ENCODE assay signal across 10 mouse cellular contexts in the genomic region with DNA sequence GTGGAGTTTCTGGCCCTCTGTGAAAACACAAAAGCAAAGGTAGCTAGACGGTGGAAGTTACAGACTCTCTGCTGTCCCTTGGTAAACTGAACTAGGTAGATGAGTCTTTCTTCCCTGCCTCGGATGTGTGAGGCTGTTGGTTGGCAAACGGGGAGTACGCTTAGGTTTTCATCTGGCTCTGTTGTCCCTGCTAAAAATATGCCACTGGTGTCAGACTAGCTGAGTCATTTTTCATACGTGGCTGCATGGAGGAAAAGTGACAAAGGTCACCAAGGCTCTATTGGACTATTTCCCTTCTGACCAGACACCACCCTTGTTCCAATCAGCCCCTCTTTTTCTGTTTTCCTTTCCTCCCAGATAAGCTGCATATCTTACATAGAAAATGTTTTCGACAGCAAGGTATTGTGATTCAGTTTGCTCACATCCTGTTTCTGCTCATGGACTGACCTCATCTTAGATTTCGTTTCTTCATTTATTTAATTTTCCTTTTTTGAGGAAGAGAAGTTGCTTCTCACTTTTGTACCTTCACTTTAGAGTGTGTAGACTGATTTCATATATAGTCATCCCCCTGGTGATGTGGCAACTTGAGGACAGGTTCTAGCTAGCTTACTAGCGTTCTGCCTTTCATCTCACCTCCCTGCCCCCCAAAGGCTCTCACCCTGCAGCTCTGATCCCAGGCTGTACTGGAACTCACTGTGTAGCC. TPM values are rescaled to one million over a fixed set of nuclear protein-coding genes. Genes with fewer than 3 reads are reported as not detected.
DNase-seq lines count a peak whose midpoint lies in the region; ATAC-seq lines count a peak whose summit lies in the region.
"Had no signal": no experiment of that assay in that cellular context is flagged by ENCODE, and none has a peak within 500 bp of the region (broad histone marks: within the 10 kb centered on the region; RNA-seq: fewer than 3 reads in every experiment).

No protein-coding gene starts in this region.

- no peak overlapping the region for H3K4me3 ChIP-seq in brown adipose tissue, adult 24 weeks (ENCODE audit: insufficient read depth, low read depth, low read length)
- no peak overlapping the region for H3K4me3 ChIP-seq in macrophage (ENCODE audit: inconsistent target)
- H3K4me3 ChIP-seq: limb, embryonic 12.5 days had no signal

- H3K4me1 ChIP-seq in brown adipose tissue, adult 24 weeks (ENCODE audit: control insufficient read depth, insufficient read depth, insufficient read length, low read length): peaks cover 22% of the 10 kb centered on the region
- H3K4me1 ChIP-seq: limb, embryonic 12.5 days had no signal

- no peak for DNase-seq in frontal cortex, adult 2 months (ENCODE audit: extremely low spot score in 1 of 2, low spot score in 1 of 2)
- peak; percentile 39 for DNase-seq in heart, postnatal 25 days (ENCODE audit: low spot score)
- DNase-seq in cerebellum, adult 9-10 months: no peak
- no peak for DNase-seq in layer of hippocampus, adult 8-10 months (ENCODE audit: low spot score in 2 of 2)
- no peak for DNase-seq in thymus, postnatal 10 days (ENCODE audit: low spot score in 2 of 2)
- DNase-seq: cerebellum, postnatal 36 days had no signal

- 11% methylated on average over 8 of the region's 8 CpGs for WGBS in macrophage (ENCODE audit: missing documents)

- intact Hi-C loops in heart, postnatal 25 days (cut with DNase I): loop anchor here (1.0 kb wide), 1 partner anchor 18 kb away; no protein-coding TSS in a partner anchor

- no peaks in the 10 kb centered on the region for H3K79me2 ChIP-seq in macrophage (ENCODE audit: inconsistent target)

- no peaks in the 10 kb centered on the region for H3K36me3 ChIP-seq in macrophage (ENCODE audit: inconsistent target)
- H3K36me3 ChIP-seq: limb, embryonic 12.5 days had no signal

- peak; percentile 47; the same call in 1 of the 2 replicates for ATAC-seq in frontal cortex, adult (ENCODE audit: low TSS enrichment)

- H3K27ac ChIP-seq in brown adipose tissue, adult 24 weeks (replicated peaks; ENCODE audit: low read depth, low read length): peak overlapping the region; percentile 98
- H3K27ac ChIP-seq in macrophage: peak overlapping the region; percentile 82
- H3K27ac ChIP-seq: limb, embryonic 12.5 days had no signal

RNA-seq across cellular contexts. Expression of gene Spag9, which starts 8.1 kb away (rescaled TPM):
- 127 and 139 TPM in 2 replicates for polyA plus RNA-seq in frontal cortex, adult 2 months (2012; rRNA removed)
- polyA plus RNA-seq in brown adipose tissue, adult 24 weeks (2012; ENCODE audit: insufficient read depth, insufficient read length, missing spikeins): 39.2 and 45.7 TPM in 2 replicates
- total RNA-seq in heart, postnatal 25 days (2021): 100 to 1,000 TPM; 132 to 139 TPM
- total RNA-seq in macrophage (2018; cell fraction: chromatin; rRNA removed): 1,000 to 10,000 TPM in 5 of 26 experiments, 100 to 1,000 TPM in 21; 283 to 1,525 (median 521) TPM
- 100 to 1,000 TPM in 2 of 26 experiments, 10 to 100 TPM in 24; 36.8 to 131 (median 64.0) TPM for total RNA-seq in macrophage (2018; cell fraction: cytosol; rRNA removed)
- 100 to 1,000 TPM; 114 to 746 (median 249) TPM for total RNA-seq in macrophage (2018; cell fraction: nucleus; rRNA removed)
- 47.8 to 52.5 TPM (median 51.8 TPM) in 3 replicates for polyA plus RNA-seq in macrophage (2018)
- 100 to 1,000 TPM; 205 to 236 (median 220) TPM for total RNA-seq in layer of hippocampus, adult 8-10 months (2022)

RNA-seq across cellular contexts. Expression of gene Nme1, which starts 19.5 kb away (rescaled TPM):
- polyA plus RNA-seq in frontal cortex, adult 2 months (2012; rRNA removed): 282 and 284 TPM in 2 replicates
- 33.7 and 46.1 TPM in 2 replicates for polyA plus RNA-seq in brown adipose tissue, adult 24 weeks (2012; ENCODE audit: insufficient read depth, insufficient read length, missing spikeins)
- total RNA-seq in heart, postnatal 25 days (2021): 10 to 100 TPM; 12.9 to 15.5 TPM
- 10 to 100 TPM in 2 of 26 experiments, 1 to 10 TPM in 23, under 1 TPM in 1; 0.94 to 11.8 (median 3.8) TPM for total RNA-seq in macrophage (2018; cell fraction: chromatin; rRNA removed)
- 10 to 100 TPM; 20.5 to 44.0 (median 32.1) TPM for total RNA-seq in macrophage (2018; cell fraction: cytosol; rRNA removed)
- total RNA-seq in macrophage (2018; cell fraction: nucleus; rRNA removed): 10 to 100 TPM in 5 of 26 experiments, 1 to 10 TPM in 21; 2.0 to 17.3 (median 5.8) TPM
- polyA plus RNA-seq in macrophage (2018): 32.9 to 71.2 TPM (median 46.6 TPM) in 3 replicates
- total RNA-seq in layer of hippocampus, adult 8-10 months (2022): 100 to 1,000 TPM in 1 of 4 experiments, 10 to 100 TPM in 3; 72.6 to 105 (median 82.2) TPM

RNA-seq across cellular contexts. Expression of gene Gm20390, which starts 19.7 kb away (rescaled TPM):
- polyA plus RNA-seq in frontal cortex, adult 2 months (2012; rRNA removed): 71.9 and 76.2 TPM in 2 replicates
- 164 and 189 TPM in 2 replicates for polyA plus RNA-seq in brown adipose tissue, adult 24 weeks (2012; ENCODE audit: insufficient read depth, insufficient read length, missing spikeins)
- 10 to 100 TPM; 15.9 to 21.2 TPM for total RNA-seq in heart, postnatal 25 days (2021)
- 1 to 10 TPM in 2 of 26 experiments, not detected in 24; 1.1 to 2.2 TPM for total RNA-seq in macrophage (2018; cell fraction: chromatin; rRNA removed)
- 10 to 100 TPM; 11.9 to 36.9 (median 23.0) TPM for total RNA-seq in macrophage (2018; cell fraction: cytosol; rRNA removed)
- 10 to 100 TPM in 1 of 26 experiments, 1 to 10 TPM in 18, under 1 TPM in 1, not detected in 6; 0.86 to 10.7 (median 6.8) TPM for total RNA-seq in macrophage (2018; cell fraction: nucleus; rRNA removed)
- 6.1 to 48.7 TPM (median 16.9 TPM) in 3 replicates for polyA plus RNA-seq in macrophage (2018)
- total RNA-seq in layer of hippocampus, adult 8-10 months (2022): 100 to 1,000 TPM in 2 of 4 experiments, 10 to 100 TPM in 2; 86.0 to 119 (median 96.1) TPM

RNA-seq across cellular contexts. Expression of gene Nme2, which starts 31.7 kb away (rescaled TPM):
- 99.0 and 106 TPM in 2 replicates for polyA plus RNA-seq in frontal cortex, adult 2 months (2012; rRNA removed)
- polyA plus RNA-seq in brown adipose tissue, adult 24 weeks (2012; ENCODE audit: insufficient read depth, insufficient read length, missing spikeins): 510 and 580 TPM in 2 replicates
- 1,000 to 10,000 TPM; 1,044 to 1,063 TPM for total RNA-seq in heart, postnatal 25 days (2021)
- 10 to 100 TPM in 6 of 26 experiments, 1 to 10 TPM in 20; 2.0 to 78.8 (median 7.5) TPM for total RNA-seq in macrophage (2018; cell fraction: chromatin; rRNA removed)
- total RNA-seq in macrophage (2018; cell fraction: cytosol; rRNA removed): 100 to 1,000 TPM; 248 to 370 (median 280) TPM
- 10 to 100 TPM; 15.2 to 72.6 (median 28.7) TPM for total RNA-seq in macrophage (2018; cell fraction: nucleus; rRNA removed)
- 187 to 466 TPM (median 286 TPM) in 3 replicates for polyA plus RNA-seq in macrophage (2018)
- total RNA-seq in layer of hippocampus, adult 8-10 months (2022): 100 to 1,000 TPM in 2 of 4 experiments, 10 to 100 TPM in 2; 88.3 to 126 (median 105) TPM
